In the genomic region with DNA sequence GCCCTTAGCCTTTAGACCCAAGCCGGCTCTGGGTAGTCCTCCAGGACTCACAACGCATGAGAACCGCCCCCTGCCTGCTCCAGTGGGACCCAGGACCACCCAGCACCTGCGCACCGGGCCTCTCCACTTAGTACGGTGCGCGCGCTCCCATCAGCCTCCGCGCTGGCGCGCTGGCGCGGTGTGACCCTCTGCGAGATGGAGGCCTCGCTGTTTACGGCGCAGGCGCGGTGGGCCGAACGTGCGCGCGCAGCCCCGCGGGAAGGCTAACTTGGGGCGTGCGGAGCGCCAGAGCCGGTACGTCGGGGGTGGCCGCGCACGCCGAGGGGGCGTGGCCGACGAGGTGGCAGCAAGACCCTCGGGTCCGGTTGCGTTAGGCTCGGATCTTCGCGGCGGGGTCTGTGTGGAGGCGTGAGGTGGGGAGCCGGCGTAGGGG, we compare ENCODE assay signal across 8 mouse cellular contexts. TPM values are rescaled to one million over a fixed set of nuclear protein-coding genes. Genes with fewer than 3 reads are reported as not detected.
DNase-seq lines count a peak whose midpoint lies in the region; ATAC-seq and TF ChIP-seq lines count a peak whose summit lies in the region.

A gene (plus strand): TSS at position 156 of the 433 bp plus-strand sequence.
A gene (plus strand): TSS at position 344 of the 433 bp plus-strand sequence.

- under 1% methylated on average over 51 of the region's 51 CpGs for WGBS in forebrain, embryonic 16.5 days
- under 1% methylated on average over 48 of the region's 51 CpGs for WGBS in lung, embryonic 14.5 days
- under 1% methylated on average over 51 of the region's 51 CpGs for WGBS in olfactory bulb, adult 2 months
- under 1% methylated on average over 51 of the region's 51 CpGs for WGBS in thymus, adult 2 months

- H3K27me3 ChIP-seq in forebrain, embryonic 16.5 days (replicated peaks; ENCODE audit: control insufficient read depth, insufficient read depth, low read length) = no peaks in the 10 kb centered on the region
- H3K27me3 ChIP-seq in lung, embryonic 14.5 days (ENCODE audit: insufficient read depth, low read length) = no peaks in the 10 kb centered on the region
- H3K27me3 ChIP-seq in thymus, adult 2 months (ENCODE audit: control insufficient read depth, insufficient read depth, low read length) = no peaks in the 10 kb centered on the region

- H3K9me3 ChIP-seq in ES-E14 (ENCODE audit: control insufficient read depth, insufficient read depth, low read depth, low read length) = no peaks in the 10 kb centered on the region
- no peaks in the 10 kb centered on the region for H3K9me3 ChIP-seq in forebrain, embryonic 16.5 days (ENCODE audit: control insufficient read depth, low read length)
- no peaks in the 10 kb centered on the region for H3K9me3 ChIP-seq in lung, embryonic 14.5 days (ENCODE audit: low read depth, low read length)

- peaks cover 15% of the 10 kb centered on the region for H3K36me3 ChIP-seq in ES-E14 (ENCODE audit: control insufficient read depth, insufficient read depth, low read length, poor library complexity, severe bottlenecking)
- peaks cover 6% of the 10 kb centered on the region for H3K36me3 ChIP-seq in forebrain, embryonic 16.5 days (ENCODE audit: control insufficient read depth, insufficient read depth)
- H3K36me3 ChIP-seq in lung, embryonic 14.5 days (ENCODE audit: insufficient read depth) = peaks cover 26% of the 10 kb centered on the region
- no peaks in the 10 kb centered on the region for H3K36me3 ChIP-seq in thymus, adult 2 months (ENCODE audit: control insufficient read depth, insufficient read depth, low read length)

- intact Hi-C loops in heart, postnatal 36 days (cut with DNase I) = loop anchor here (2.0 kb wide), 1 partner anchor 54 kb away; no protein-coding TSS in a partner anchor

- H3K9ac ChIP-seq in ES-E14 (ENCODE audit: insufficient read depth, low read depth, low read length, poor library complexity, severe bottlenecking) = peak within 1 kb of the TSS; percentile 88
- H3K9ac ChIP-seq in forebrain, embryonic 16.5 days (replicated peaks; ENCODE audit: low read depth, low read length) = peak within 1 kb of the TSS; percentile 83
- H3K9ac ChIP-seq in lung, embryonic 14.5 days = peak within 1 kb of the TSS; percentile 78

- peak; percentile 91 for DNase-seq in ES-E14 (ENCODE audit: low read depth, low spot score)
- DNase-seq in cerebellum, adult 11-12 months = peak; percentile 95
- peak; percentile 94 to 98 for DNase-seq in heart, postnatal 36 days
- peak; percentile 93 to 97 for DNase-seq in layer of hippocampus, adult 2 months (ENCODE audit: low spot score in 2 of 2)
- peak; percentile 98 for DNase-seq in lung, embryonic 14.5 days
- peak; percentile 97 for DNase-seq in thymus, adult 2 months

- in situ Hi-C loops in ES-E14 (cut with MboI; ENCODE audit: low sequenced_read_pairs in 2 of 2, unreplicated experiment in 2 of 2) = no loop called here

- H3K4me2 ChIP-seq in forebrain, embryonic 16.5 days (ENCODE audit: low read length) = peak within 1 kb of the TSS; percentile 87
- peak within 1 kb of the TSS; percentile 77 for H3K4me2 ChIP-seq in lung, embryonic 14.5 days

- peaks cover 0 to 8% of the 10 kb centered on the region in 2 experiments; a peak in 1 of 4 replicates for H3K4me1 ChIP-seq in ES-E14 (ENCODE audit: control insufficient read depth in 2 of 2, insufficient read depth in 2 of 2, low read length in 2 of 2, poor library complexity in 1 of 2)
- H3K4me1 ChIP-seq in forebrain, embryonic 16.5 days (replicated peaks; ENCODE audit: control insufficient read depth, insufficient read depth, low read length) = peaks cover 18% of the 10 kb centered on the region
- H3K4me1 ChIP-seq in lung, embryonic 14.5 days (ENCODE audit: insufficient read depth) = peaks cover 5% of the 10 kb centered on the region; the same call in 1 of the 2 replicates
- peaks cover 11% of the 10 kb centered on the region; the same call in 1 of the 2 replicates for H3K4me1 ChIP-seq in olfactory bulb, adult 2 months (ENCODE audit: control insufficient read depth, insufficient read depth, low read length)
- peaks cover 43% of the 10 kb centered on the region for H3K4me1 ChIP-seq in thymus, adult 2 months (replicated peaks; ENCODE audit: control insufficient read depth, insufficient read depth, low read length)

- TF ChIP-seq POLR2A in olfactory bulb, adult 2 months (IDR thresholded peaks at IDR 0.05; ENCODE audit: insufficient read depth, low read depth, low read length) = peak; percentile 96
- peak; percentile 97 for TF ChIP-seq POLR2A in thymus, adult 2 months (IDR thresholded peaks at IDR 0.05; ENCODE audit: control insufficient read depth, extremely low read depth, insufficient read depth, low read length, poor library complexity)

- peak within 1 kb of the TSS; percentile 8; the same call in 1 of the 2 replicates for H3K27ac ChIP-seq in ES-E14 (ENCODE audit: insufficient read depth, low read depth, low read length, poor library complexity, severe bottlenecking)
- H3K27ac ChIP-seq in forebrain, embryonic 16.5 days (ENCODE audit: low read length) = peak within 1 kb of the TSS; percentile 94
- H3K27ac ChIP-seq in layer of hippocampus, adult 2 months = peak within 1 kb of the TSS; percentile 94
- H3K27ac ChIP-seq in lung, embryonic 14.5 days (ENCODE audit: low read depth) = peak within 1 kb of the TSS; percentile 89
- H3K27ac ChIP-seq in olfactory bulb, adult 2 months (ENCODE audit: insufficient read depth, low read depth, low read length) = peak within 1 kb of the TSS; percentile 89
- H3K27ac ChIP-seq in thymus, adult 2 months (ENCODE audit: control insufficient read depth, insufficient read depth, low read length) = peak within 1 kb of the TSS; percentile 90

- peak within 1 kb of the TSS; percentile 86 to 95 for H3K4me3 ChIP-seq in ES-E14 (ENCODE audit: insufficient read depth in 1 of 2, low read depth in 1 of 2, low read length in 2 of 2, poor library complexity in 1 of 2, severe bottlenecking in 1 of 2)
- H3K4me3 ChIP-seq in forebrain, embryonic 16.5 days (replicated peaks; ENCODE audit: low read length) = peak within 1 kb of the TSS; percentile 81
- peak within 1 kb of the TSS; percentile 91 for H3K4me3 ChIP-seq in layer of hippocampus, adult 2 months
- peak within 1 kb of the TSS; percentile 74 for H3K4me3 ChIP-seq in lung, embryonic 14.5 days (ENCODE audit: low read depth, low read length)
- H3K4me3 ChIP-seq in olfactory bulb, adult 2 months (ENCODE audit: insufficient read depth, low read depth, low read length) = peak within 1 kb of the TSS; percentile 65
- peak within 1 kb of the TSS; percentile 65 for H3K4me3 ChIP-seq in thymus, adult 2 months (ENCODE audit: control insufficient read depth, insufficient read depth, low read length)

- peak; percentile 98 for ATAC-seq in forebrain, embryonic 16.5 days
- ATAC-seq in lung, embryonic 14.5 days (ENCODE audit: insufficient read depth) = peak; percentile 97

- TF ChIP-seq CTCF in layer of hippocampus, adult 2 months (conservative IDR thresholded peaks at IDR 0.05) = no peak
- TF ChIP-seq CTCF in lung, embryonic 14.5 days (IDR thresholded peaks at IDR 0.05; ENCODE audit: low read depth) = no peak
- TF ChIP-seq CTCF in olfactory bulb, adult 2 months (IDR thresholded peaks at IDR 0.05; ENCODE audit: insufficient read depth, low read depth, low read length) = no peak
- 0 out of 2 replicates have a peak, but pooled peaks have one; percentile 54 for TF ChIP-seq CTCF in thymus, adult 2 months (IDR thresholded peaks at IDR 0.05; ENCODE audit: borderline replicate concordance, control insufficient read depth, extremely low read depth, insufficient read depth, low read length, poor library complexity)

TF ChIP-seq in ES-E14, 5 proteins besides CTCF, POLR2A, EP300 and RAD21:
- TF ChIP-seq CHD2 (IDR thresholded peaks at IDR 0.05; ENCODE audit: low read depth, low read length) = no peak
- TF ChIP-seq HCFC1 (IDR thresholded peaks at IDR 0.05; ENCODE audit: borderline replicate concordance, insufficient read depth, low read length) = no peak
- no peak for TF ChIP-seq MAFK (IDR thresholded peaks at IDR 0.05; ENCODE audit: insufficient read depth, low read depth, low read length)
- TF ChIP-seq ZNF384 (IDR thresholded peaks at IDR 0.05; ENCODE audit: low read depth, low read length) = no peak
- TF ChIP-seq ZC3H11A (IDR thresholded peaks at IDR 0.05; ENCODE audit: borderline replicate concordance, low read depth, low read length) = no peak

RNA-seq across cellular contexts. Expression of the first gene that starts in this region (rescaled TPM):
- 10.9 and 13.7 TPM in 2 replicates for total RNA-seq in ES-E14 (2012; rRNA removed)
- 14.1 and 14.6 TPM in 2 replicates for polyA plus RNA-seq in forebrain, embryonic 16.5 days (2015; fragmentation: Nextera tagmentation; extraction: Ambion mirVana)
- 1 to 10 TPM; 5.2 to 5.4 TPM for total RNA-seq in heart, postnatal 36 days (2021)
- total RNA-seq in layer of hippocampus, adult 2 months (2021) = 1 to 10 TPM; 5.8 to 6.0 TPM
- 16.2 and 17.6 TPM in 2 replicates for polyA plus RNA-seq in lung, embryonic 14.5 days (2014; fragmentation: Nextera tagmentation; extraction: Ambion mirVana)
- not detected in 2 replicates for polyA plus RNA-seq in olfactory bulb, adult 2 months (2012; ENCODE audit: insufficient read depth, insufficient read length, low replicate concordance, missing spikeins)
- polyA plus RNA-seq in thymus, adult 2 months (2012; rRNA removed) = 38.7 and 48.9 TPM in 2 replicates

RNA-seq across cellular contexts. Expression of the second gene that starts in this region (rescaled TPM):
- 6.7 and 8.5 TPM in 2 replicates for total RNA-seq in ES-E14 (2012; rRNA removed)
- 2.4 and 3.4 TPM in 2 replicates for polyA plus RNA-seq in forebrain, embryonic 16.5 days (2015; fragmentation: Nextera tagmentation; extraction: Ambion mirVana)
- 1 to 10 TPM; 3.6 to 4.6 TPM for total RNA-seq in heart, postnatal 36 days (2021)
- total RNA-seq in layer of hippocampus, adult 2 months (2021) = 10 to 100 TPM in 1 of 2 experiments, 1 to 10 TPM in 1; 7.0 to 11.4 TPM
- polyA plus RNA-seq in lung, embryonic 14.5 days (2014; fragmentation: Nextera tagmentation; extraction: Ambion mirVana) = 4.2 and 4.8 TPM in 2 replicates
- not detected in 2 replicates for polyA plus RNA-seq in olfactory bulb, adult 2 months (2012; ENCODE audit: insufficient read depth, insufficient read length, low replicate concordance, missing spikeins)
- 47.0 and 63.6 TPM in 2 replicates for polyA plus RNA-seq in thymus, adult 2 months (2012; rRNA removed)

Comparison
In these comparisons a context has a peak if more than half of its experiments do, and no peak if none do; other contexts are left out.
1. Peak in every context shown above with its lines: DNase-seq, ATAC-seq, H3K4me3 ChIP-seq and H3K27ac ChIP-seq.
2. RNA of the first gene that starts in this region (polyA plus RNA-seq): 38.7 to 48.9 TPM in thymus, adult 2 months, 16.2 to 17.6 TPM in lung, embryonic 14.5 days and 14.1 to 14.6 TPM in forebrain, embryonic 16.5 days; not detected in olfactory bulb, adult 2 months; every median in the first group is over 10 times any median in the second.
3. H3K27ac ChIP-seq: peak in every context shown above with its lines; median percentile 94 in forebrain, embryonic 16.5 days; 94 in layer of hippocampus, adult 2 months; 90 in thymus, adult 2 months; 89 in lung, embryonic 14.5 days; 89 in olfactory bulb, adult 2 months; 8 in ES-E14.